9 mouse cellular contexts compared by ENCODE assay signal in the genomic region with DNA sequence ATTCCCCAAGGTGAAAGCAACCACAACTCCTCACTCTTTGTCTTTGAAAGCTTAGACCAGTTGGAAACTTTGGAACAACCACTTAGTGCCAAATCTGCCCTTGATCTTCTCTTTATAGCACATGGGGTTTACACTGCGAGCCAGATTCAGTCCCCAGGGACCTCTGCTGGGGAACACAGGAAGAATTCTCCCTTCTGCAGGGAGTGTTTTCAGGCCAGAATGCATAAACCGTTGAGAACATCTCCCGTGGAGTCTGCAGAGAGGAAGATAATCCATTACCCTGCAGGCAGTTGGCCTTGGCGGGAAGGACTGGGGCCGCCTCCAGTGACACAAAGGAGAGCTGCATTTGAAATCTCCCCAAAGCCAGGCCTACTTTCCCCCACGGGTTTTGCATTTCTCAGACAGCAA. TPM values are rescaled to one million over a fixed set of nuclear protein-coding genes. Genes with fewer than 3 reads are reported as not detected.
A peak's percentile ranks its signal among the peaks of the same experiment; 100 is the strongest.
DNase-seq lines count a peak whose midpoint lies in the region; ATAC-seq lines count a peak whose summit lies in the region.
"Had no signal": no experiment of that assay in that cellular context is flagged by ENCODE, and none has a peak within 500 bp of the region (broad histone marks: within the 10 kb centered on the region; RNA-seq: fewer than 3 reads in every experiment).

No protein-coding gene starts in this region.

- peak; percentile 36; the same call in 1 of the 2 replicates for ATAC-seq in neural tube, embryonic 13.5 days (ENCODE audit: low read depth)

- H3K27ac ChIP-seq in neural tube, embryonic 13.5 days (replicated peaks): 0 out of 2 replicates have a peak overlapping the region, but pooled peaks have one; percentile 28
- H3K27ac ChIP-seq: stomach, embryonic 15.5 days had no signal

- H3K27me3 ChIP-seq in neural tube, embryonic 13.5 days: no peaks in the 10 kb centered on the region
- H3K27me3 ChIP-seq: stomach, embryonic 15.5 days had no signal

- 6% methylated on average over 6 of the region's 6 CpGs for WGBS in neural tube, embryonic 13.5 days

- H3K9ac ChIP-seq in neural tube, embryonic 13.5 days: no peak overlapping the region
- H3K9ac ChIP-seq: stomach, embryonic 15.5 days had no signal

- no peaks in the 10 kb centered on the region for H3K36me3 ChIP-seq in neural tube, embryonic 13.5 days
- H3K36me3 ChIP-seq: stomach, embryonic 15.5 days had no signal

- peak; percentile 4 for DNase-seq in cerebellum, adult 11-12 months
- no peak for DNase-seq in cerebellum, adult 11 months
- DNase-seq in cerebellum, adult 8-10 months: peak; percentile 3
- peak; percentile 7 to 28 for DNase-seq in heart, adult 9 months (ENCODE audit: low spot score in 2 of 2)
- DNase-seq in kidney, postnatal 4 days: peak; percentile 58 to 60
- no peak for DNase-seq in spleen, postnatal 36 days (ENCODE audit: low spot score in 2 of 2)
- DNase-seq in thymus, postnatal 0 days (ENCODE audit: low spot score): no peak

- no peak overlapping the region for H3K4me3 ChIP-seq in neural tube, embryonic 13.5 days
- H3K4me3 ChIP-seq: stomach, embryonic 15.5 days had no signal

- H3K4me1 ChIP-seq in neural tube, embryonic 13.5 days (replicated peaks): peaks cover 25% of the 10 kb centered on the region

- H3K9me3 ChIP-seq in neural tube, embryonic 13.5 days: no peaks in the 10 kb centered on the region
- H3K9me3 ChIP-seq: stomach, embryonic 15.5 days had no signal

- no peak overlapping the region for H3K4me2 ChIP-seq in neural tube, embryonic 13.5 days
- H3K4me2 ChIP-seq: stomach, embryonic 15.5 days had no signal

RNA-seq across cellular contexts. Expression of gene Tril, which starts 60.0 kb away (rescaled TPM):
- polyA plus RNA-seq in neural tube, embryonic 13.5 days (2015; fragmentation: Nextera tagmentation; extraction: Ambion mirVana): 13.6 and 15.4 TPM in 2 replicates
- polyA plus RNA-seq in thymus, postnatal 0 days (2015; fragmentation: Nextera tagmentation; extraction: Ambion mirVana): 1.9 and 2.0 TPM in 2 replicates

Comparison
In these comparisons a context has a peak if more than half of its experiments do, and no peak if none do; other contexts are left out.
1. DNase-seq: peak in cerebellum, adult 11-12 months (single experiment), cerebellum, adult 8-10 months (single experiment), heart, adult 9 months (2 of 2) and kidney, postnatal 4 days (2 of 2); none in cerebellum, adult 11 months (single experiment), spleen, postnatal 36 days (0 of 2) and thymus, postnatal 0 days (single experiment).